Mouse (Mus musculus): ENCODE results near the gene Calb2. TPM values are rescaled to one million over a fixed set of nuclear protein-coding genes. Genes with fewer than 3 reads are reported as not detected.

Gene Calb2
- polyA plus RNA-seq, 1 experiment from 2014 or later, result 3.6 TPM

GRCm38 (mm10) chr8:110119715-110120114 is 48.3 kb downstream of the Calb2 start:
- Histone ChIP-seq H3K36me3 (no peaks in the 10 kb centered on the region), H3K4me1 (no peaks in the 10 kb centered on the region), H3K9ac (no peak overlapping the region), H3K4me3 (no peak overlapping the region), H3K27ac (no peak overlapping the region), H3K27me3 (no peaks in the 10 kb centered on the region), H3K4me2 (replicated peaks) (no peak overlapping the region), H3K9me3 (no peaks in the 10 kb centered on the region)
- WGBS, result 45% methylated on average over 6 of the region's 6 CpGs
- no peak for ATAC-seq (ENCODE audit: insufficient number of reproducible peaks, insufficient read depth, low FRiP score, low TSS enrichment)

GRCm38 (mm10) chr8:110102653-110103052 is 65.4 kb downstream of the Calb2 start, which contains the start of gene Gm17720:
Gene Gm17720, minus strand, starts transcription at chr8:110102753.
- no peak for ATAC-seq (ENCODE audit: insufficient number of reproducible peaks, insufficient read depth, low FRiP score, low TSS enrichment)
- H3K9me3 ChIP-seq, result no peaks in the 10 kb centered on the region
- no peak within 1 kb of the TSS for H3K27ac ChIP-seq
- 82% methylated on average over 3 of the region's 3 CpGs for WGBS
- H3K36me3 ChIP-seq, result no peaks in the 10 kb centered on the region
- no peaks in the 10 kb centered on the region for H3K4me1 ChIP-seq
- H3K4me2 ChIP-seq (replicated peaks), result no peak within 1 kb of the TSS
- no peak within 1 kb of the TSS for H3K4me3 ChIP-seq
- no peak within 1 kb of the TSS for H3K9ac ChIP-seq
- no peaks in the 10 kb centered on the region for H3K27me3 ChIP-seq

GRCm38 (mm10) chr8:110101676-110102075 is 66.3 kb downstream of the Calb2 start:
- Histone ChIP-seq H3K4me2 (replicated peaks) (no peak overlapping the region), H3K36me3 (no peaks in the 10 kb centered on the region), H3K9me3 (no peaks in the 10 kb centered on the region), H3K27ac (no peak overlapping the region), H3K4me3 (no peak overlapping the region), H3K4me1 (no peaks in the 10 kb centered on the region), H3K27me3 (no peaks in the 10 kb centered on the region), H3K9ac (no peak overlapping the region)
- no peak for ATAC-seq (ENCODE audit: insufficient number of reproducible peaks, insufficient read depth, low FRiP score, low TSS enrichment)
- WGBS, result 84% methylated on average over 15 of the region's 15 CpGs

- WGBS, result 77% methylated on average over 12 of the region's 12 CpGs
- Histone ChIP-seq H3K4me1 (no peaks in the 10 kb centered on the region), H3K27ac (no peak within 1 kb of the TSS), H3K9ac (no peak within 1 kb of the TSS), H3K9me3 (no peaks in the 10 kb centered on the region), H3K36me3 (no peaks in the 10 kb centered on the region), H3K4me2 (replicated peaks) (no peak within 1 kb of the TSS), H3K4me3 (no peak within 1 kb of the TSS), H3K27me3 (no peaks in the 10 kb centered on the region)
- no peak for ATAC-seq (ENCODE audit: insufficient number of reproducible peaks, insufficient read depth, low FRiP score, low TSS enrichment)
Observed at GRCm38 (mm10) chr8:110100907-110101306, 67.1 kb downstream of the Calb2 start, which contains the start of gene Gm21964. Gene Gm21964, plus strand, starts transcription at chr8:110101207.

- no peaks in the 10 kb centered on the region for H3K27me3 ChIP-seq
- 51% methylated on average over 1 of the region's 1 CpGs for WGBS
- peaks cover 32% of the 10 kb centered on the region for H3K36me3 ChIP-seq
- H3K27ac ChIP-seq, result no peak overlapping the region
- peaks cover 15% of the 10 kb centered on the region for H3K9me3 ChIP-seq
- H3K9ac ChIP-seq, result no peak overlapping the region
- H3K4me3 ChIP-seq, result no peak overlapping the region
- ATAC-seq (ENCODE audit: insufficient number of reproducible peaks, insufficient read depth, low FRiP score, low TSS enrichment), result no peak
- no peaks in the 10 kb centered on the region for H3K4me1 ChIP-seq
- H3K4me2 ChIP-seq (replicated peaks), result no peak overlapping the region
Observed at GRCm38 (mm10) chr8:110091869-110092268, 76.1 kb downstream of the Calb2 start.

Other genes starting within 250 kb of the Calb2 start
- gene Marveld3, start 206.0 kb downstream of the Calb2 start, polyA plus RNA-seq (2016; fragmentation: Nextera tagmentation; extraction: Ambion mirVana), result 1.5 and 2.2 TPM in 2 replicates
- gene Tat, start 177.8 kb downstream of the Calb2 start, polyA plus RNA-seq (2016; fragmentation: Nextera tagmentation; extraction: Ambion mirVana), result not detected in 2 replicates
- not detected in 2 replicates for gene Chst4, start 128.5 kb downstream of the Calb2 start, polyA plus RNA-seq (2016; fragmentation: Nextera tagmentation; extraction: Ambion mirVana)
- gene Zfp612, start 88.5 kb downstream of the Calb2 start, polyA plus RNA-seq (2016; fragmentation: Nextera tagmentation; extraction: Ambion mirVana), result 11.2 and 11.8 TPM in 2 replicates
- not detected in 2 replicates for gene Gm21964, start 67.0 kb downstream of the Calb2 start, polyA plus RNA-seq (2016; fragmentation: Nextera tagmentation; extraction: Ambion mirVana)
- gene Gm17720, start 65.5 kb downstream of the Calb2 start, polyA plus RNA-seq (2016; fragmentation: Nextera tagmentation; extraction: Ambion mirVana), result not detected in 2 replicates
- 9.0 and 9.4 TPM in 2 replicates for gene Cmtr2, start 47.5 kb upstream of the Calb2 start, polyA plus RNA-seq (2016; fragmentation: Nextera tagmentation; extraction: Ambion mirVana)
- 0.03 and 0.08 TPM in 2 replicates for gene Hydin, start 98.8 kb upstream of the Calb2 start, polyA plus RNA-seq (2016; fragmentation: Nextera tagmentation; extraction: Ambion mirVana)

Measured in embryonic facial prominence, embryonic 12.5 days (tissue).